Mouse (Mus musculus): ENCODE results near the gene Ucn2. TPM values are rescaled to one million over a fixed set of nuclear protein-coding genes. Genes with fewer than 3 reads are reported as not detected.

Ucn2 gene
- polyA plus RNA-seq, 1 experiment from 2014 or later = not detected

DNA sequence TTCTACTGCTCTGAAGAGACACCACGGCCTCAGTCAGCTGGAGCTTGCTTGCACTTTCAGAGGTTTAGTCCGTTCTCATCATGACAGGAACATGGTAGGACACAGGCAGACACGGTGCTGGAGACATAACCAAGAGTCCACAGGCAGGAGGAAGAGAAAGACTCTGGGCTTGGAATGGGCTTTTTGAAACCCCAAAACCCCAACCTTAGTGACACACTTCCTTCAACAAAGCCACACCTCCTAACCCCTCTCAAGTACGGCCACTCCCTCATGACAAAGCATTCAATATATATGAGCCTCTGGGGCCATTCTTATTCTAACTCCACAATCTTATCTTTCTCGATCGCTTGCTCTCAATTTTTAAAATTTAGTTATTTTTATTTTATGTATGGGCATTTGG is 46.6 kb downstream of the Ucn2 start:
- H3K27ac ChIP-seq = no peak overlapping the region
- no peak overlapping the region for H3K9ac ChIP-seq (replicated peaks)
- peaks cover 8% of the 10 kb centered on the region; the same call in 1 of the 2 replicates for H3K36me3 ChIP-seq
- H3K27me3 ChIP-seq = no peaks in the 10 kb centered on the region
- H3K4me2 ChIP-seq = no peak overlapping the region
- no peaks in the 10 kb centered on the region for H3K4me1 ChIP-seq (replicated peaks)
- no peaks in the 10 kb centered on the region; the same call in 1 of the 2 replicates for H3K9me3 ChIP-seq
- ATAC-seq (ENCODE audit: insufficient number of reproducible peaks, insufficient read depth, low FRiP score, low TSS enrichment, low read depth) = no peak
- 92% methylated on average over 6 of the region's 6 CpGs for WGBS
- H3K4me3 ChIP-seq (replicated peaks) = no peak overlapping the region

MicroRNAs encoded within 50 kb of the gene (microRNA counts, 519-probe panel; counts per million panel counts)
- not detected for microRNA mmu-miR-711

Small RNA genes lying within 50 kb of the gene (microRNA-seq; reads per million reads assigned to microRNA genes)
- not detected for gene Mir711

Other genes starting within 250 kb of the Ucn2 start
- 144 and 146 TPM in 2 replicates for gene Ip6k2, start 202.2 kb upstream of the Ucn2 start, polyA plus RNA-seq (2016; fragmentation: Nextera tagmentation; extraction: Ambion mirVana)
- 19.3 and 21.6 TPM in 2 replicates for gene Nckipsd, start 177.6 kb upstream of the Ucn2 start, polyA plus RNA-seq (2016; fragmentation: Nextera tagmentation; extraction: Ambion mirVana)
- gene Celsr3, start 159.7 kb upstream of the Ucn2 start, polyA plus RNA-seq (2016; fragmentation: Nextera tagmentation; extraction: Ambion mirVana) = 0.14 and 0.30 TPM in 2 replicates
- 16.3 and 20.1 TPM in 2 replicates for gene Slc26a6, start 132.7 kb upstream of the Ucn2 start, polyA plus RNA-seq (2016; fragmentation: Nextera tagmentation; extraction: Ambion mirVana)
- gene Tmem89, start 71.4 kb upstream of the Ucn2 start, polyA plus RNA-seq (2016; fragmentation: Nextera tagmentation; extraction: Ambion mirVana) = not detected in 2 replicates
- 439 and 444 TPM in 2 replicates for gene Uqcrc1, start 49.4 kb upstream of the Ucn2 start, polyA plus RNA-seq (2016; fragmentation: Nextera tagmentation; extraction: Ambion mirVana)
- 8.0 TPM in 2 replicates for gene Col7a1, start 32.4 kb upstream of the Ucn2 start, polyA plus RNA-seq (2016; fragmentation: Nextera tagmentation; extraction: Ambion mirVana)
- gene Pfkfb4, start 5.8 kb downstream of the Ucn2 start, polyA plus RNA-seq (2016; fragmentation: Nextera tagmentation; extraction: Ambion mirVana) = 13.4 and 16.3 TPM in 2 replicates
- 49.1 and 55.2 TPM in 2 replicates for gene Shisa5, start 52.6 kb downstream of the Ucn2 start, polyA plus RNA-seq (2016; fragmentation: Nextera tagmentation; extraction: Ambion mirVana)
- gene Trex1, start 73.7 kb downstream of the Ucn2 start, polyA plus RNA-seq (2016; fragmentation: Nextera tagmentation; extraction: Ambion mirVana) = 7.1 and 7.5 TPM in 2 replicates
- 31.6 and 33.4 TPM in 2 replicates for gene Atrip, start 88.1 kb downstream of the Ucn2 start, polyA plus RNA-seq (2016; fragmentation: Nextera tagmentation; extraction: Ambion mirVana)
- gene Ccdc51, start 96.5 kb downstream of the Ucn2 start, polyA plus RNA-seq (2016; fragmentation: Nextera tagmentation; extraction: Ambion mirVana) = 12.8 and 13.9 TPM in 2 replicates
- 840 and 867 TPM in 2 replicates for gene Tma7, start 96.6 kb downstream of the Ucn2 start, polyA plus RNA-seq (2016; fragmentation: Nextera tagmentation; extraction: Ambion mirVana)
- gene Plxnb1, start 109.4 kb downstream of the Ucn2 start, polyA plus RNA-seq (2016; fragmentation: Nextera tagmentation; extraction: Ambion mirVana) = 22.2 and 25.7 TPM in 2 replicates
- gene Fbxw21, start 176.0 kb downstream of the Ucn2 start, polyA plus RNA-seq (2016; fragmentation: Nextera tagmentation; extraction: Ambion mirVana) = not detected in 2 replicates
- gene Fbxw13, start 210.0 kb downstream of the Ucn2 start, polyA plus RNA-seq (2016; fragmentation: Nextera tagmentation; extraction: Ambion mirVana) = not detected in 2 replicates
- not detected in 2 replicates for gene Fbxw20, start 248.7 kb downstream of the Ucn2 start, polyA plus RNA-seq (2016; fragmentation: Nextera tagmentation; extraction: Ambion mirVana)